Mouse (Mus musculus) MN1 (cell line): ENCODE results near the gene Gm1113.
A peak's percentile ranks its signal among the peaks of the same experiment; 100 is the strongest.

Experiments
- DNase-seq: peaks from one replicate; pipeline ENCODE4 v3.0.0-alpha.2; 2016; ENCODE audit warnings: low spot score

Gm1113 gene

DNA sequence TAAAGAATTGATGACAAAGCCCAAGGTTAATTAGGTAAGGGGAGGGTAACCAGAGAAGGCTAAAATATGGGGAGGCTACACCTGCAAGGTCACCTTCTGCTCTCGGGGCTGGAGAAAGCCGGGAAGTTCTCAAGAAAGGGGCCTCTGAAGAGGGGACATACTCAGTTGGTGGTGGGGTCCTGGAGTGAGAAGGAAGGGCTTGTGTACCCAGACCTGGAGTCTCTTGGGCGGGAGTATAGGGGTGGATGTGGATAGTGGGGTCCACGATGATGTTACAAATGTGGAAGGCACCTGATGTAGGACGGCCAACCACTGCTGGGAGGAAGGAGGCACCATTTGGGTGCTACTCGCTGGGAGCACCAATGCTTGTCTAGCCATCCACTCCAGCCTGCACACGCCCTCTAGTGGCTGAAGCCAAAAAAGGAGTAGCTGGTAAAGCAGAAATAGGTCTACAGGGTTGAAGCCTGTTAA is 5.9 kb upstream of the Gm1113 start:
- DNase-seq, result peak; percentile 71

DNA sequence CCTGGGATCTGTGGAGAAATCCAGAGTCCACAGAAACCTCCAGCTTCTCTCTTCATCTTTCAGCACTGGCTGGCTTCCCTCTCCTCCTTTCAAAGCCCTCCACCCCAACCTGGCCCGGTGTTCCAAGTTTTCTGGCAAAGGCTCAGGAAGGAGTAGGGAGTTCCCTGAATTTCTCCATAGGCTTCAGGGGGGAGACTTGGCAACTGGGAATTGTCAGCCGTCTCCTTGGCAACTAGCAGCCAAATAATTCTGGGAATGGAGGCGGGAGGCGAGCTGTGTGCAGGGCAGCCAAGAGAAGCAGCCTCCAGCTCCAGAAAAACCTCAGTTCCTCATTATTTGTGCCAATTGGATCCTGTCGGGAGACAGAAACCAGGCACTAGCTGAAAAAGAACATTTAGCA is 5.5 kb upstream of the Gm1113 start:
- peak; percentile 48 for DNase-seq

DNA sequence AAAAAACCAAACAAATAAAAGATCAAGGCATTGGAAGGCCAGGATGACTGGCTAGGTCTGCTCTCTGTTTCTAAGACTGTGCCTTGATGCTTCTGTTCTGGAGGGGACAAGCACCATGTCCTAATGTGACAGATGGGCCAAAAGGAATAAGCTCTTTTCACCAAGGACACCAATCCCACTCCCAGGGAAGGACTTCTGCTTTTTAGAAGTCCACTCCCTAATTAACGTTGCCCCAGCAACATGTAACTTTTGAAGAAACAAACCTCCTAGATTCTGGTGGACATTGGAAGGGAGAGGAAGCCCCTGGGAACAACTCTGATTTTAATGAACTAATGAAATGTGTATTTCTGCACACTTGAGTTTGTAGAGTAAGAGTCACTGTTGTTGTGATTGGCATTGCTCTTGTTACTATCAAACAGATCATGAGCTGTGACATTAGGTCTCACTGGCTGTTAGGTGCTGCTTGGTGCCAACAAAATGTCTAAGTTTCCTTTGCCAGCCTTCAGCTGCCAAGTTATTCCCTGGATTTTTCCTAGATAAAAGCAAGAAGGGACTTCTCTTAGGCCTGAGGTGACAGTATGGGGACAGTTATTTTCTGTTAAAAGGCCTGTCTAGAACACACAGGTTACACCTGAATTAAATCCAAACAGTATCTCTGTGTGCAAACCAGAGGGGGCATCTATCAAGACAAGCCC is 4.9 kb upstream of the Gm1113 start:
- DNase-seq, result peak; percentile 19

DNA sequence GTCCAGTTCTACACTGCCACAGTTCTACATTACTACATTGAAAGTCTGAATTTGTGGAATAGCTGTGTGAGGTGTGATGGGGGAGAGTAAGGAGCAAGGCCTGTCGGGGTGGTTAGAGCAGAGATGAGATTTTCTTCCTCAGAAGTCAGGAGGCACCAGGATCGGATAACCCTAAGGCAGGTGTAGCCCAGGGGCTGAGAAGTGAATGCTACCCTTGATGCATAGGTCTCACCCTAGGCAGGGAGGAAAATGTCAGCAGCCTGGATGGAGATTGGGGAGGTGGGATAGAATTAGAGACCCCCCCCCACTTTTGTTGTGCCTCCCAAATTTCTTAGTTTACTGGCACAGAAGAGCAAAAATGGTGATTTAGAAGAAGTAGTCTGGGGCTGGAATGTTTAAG is 4.2 kb upstream of the Gm1113 start:
- no peak for DNase-seq

DNA sequence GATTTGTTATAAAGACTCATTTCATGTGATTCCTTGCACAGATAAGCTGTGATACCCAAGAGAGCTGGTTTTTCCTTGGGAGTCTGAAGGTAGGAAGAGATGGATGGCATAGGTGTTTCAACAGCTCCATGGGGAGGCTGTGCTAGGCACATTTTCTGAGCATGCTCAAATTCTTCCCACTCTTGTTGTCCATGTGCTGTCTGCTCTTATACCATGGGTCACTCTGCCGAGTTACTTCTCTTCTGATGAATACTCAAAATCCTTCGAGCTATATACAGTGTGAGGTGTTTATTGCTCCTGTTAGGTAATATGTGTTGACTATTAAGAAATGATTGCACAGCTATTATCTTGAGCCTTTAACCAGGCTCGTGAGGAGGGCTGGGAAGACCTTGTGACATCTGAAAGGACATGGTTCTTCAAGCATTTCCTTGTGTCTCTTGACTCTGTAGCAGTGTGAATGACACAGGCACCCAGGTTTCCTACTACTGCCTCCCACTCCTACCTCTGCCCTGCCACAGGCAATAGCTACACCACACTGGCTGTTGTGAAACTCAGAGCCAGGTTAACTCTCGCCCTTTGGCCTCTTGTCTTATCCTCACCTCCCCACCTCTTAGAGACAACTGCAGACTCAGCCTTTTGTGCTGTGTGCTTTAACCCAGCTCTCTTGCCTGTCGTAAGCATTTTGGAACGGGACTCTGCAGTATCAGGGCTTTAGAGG is 2.7 kb upstream of the Gm1113 start:
- no peak for DNase-seq

DNA sequence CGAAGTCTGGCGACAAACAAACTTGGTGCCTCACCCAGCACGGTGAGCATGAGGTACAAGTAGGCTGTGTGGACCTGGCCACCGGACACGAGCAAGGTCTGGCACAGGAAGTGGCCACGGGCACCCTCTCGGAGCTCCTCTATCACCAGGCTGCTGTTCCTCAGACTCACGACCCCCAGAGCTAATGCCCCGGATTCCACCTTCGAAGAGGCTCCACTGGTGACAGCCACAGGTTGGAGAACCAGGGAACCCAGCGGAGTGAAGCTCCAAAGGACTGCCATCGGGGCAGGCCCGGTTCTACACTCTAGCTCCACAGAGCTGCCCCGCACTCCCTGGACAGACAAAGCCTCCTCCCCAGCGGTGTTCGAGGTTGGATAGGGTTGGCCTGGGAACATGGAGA is 1.4 kb downstream of the Gm1113 start:
- DNase-seq, result no peak

DNA sequence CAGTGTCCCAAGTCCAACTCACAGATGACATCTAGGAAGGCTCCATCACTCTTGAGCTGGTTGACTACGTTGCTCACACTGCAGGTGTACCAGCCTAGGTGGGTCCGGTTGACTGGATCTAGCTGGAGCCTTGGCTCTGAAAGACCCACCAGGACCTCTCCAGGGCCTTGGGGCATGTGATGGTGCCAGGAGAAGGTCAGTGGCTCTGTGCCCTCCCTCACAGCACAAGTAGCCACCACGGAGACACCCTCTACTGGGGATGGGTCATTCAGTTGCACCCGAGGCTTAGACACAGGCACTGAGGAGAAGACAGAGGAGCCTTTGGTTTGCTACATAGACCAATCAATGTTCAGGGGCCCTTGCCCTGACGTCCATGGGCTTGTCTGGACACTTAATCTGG is 1.9 kb downstream of the Gm1113 start:
- DNase-seq, result no peak

GRCm38 (mm10) chr9:35513900-35514299 is 4.2 kb downstream of the Gm1113 start:
- no peak for DNase-seq

DNA sequence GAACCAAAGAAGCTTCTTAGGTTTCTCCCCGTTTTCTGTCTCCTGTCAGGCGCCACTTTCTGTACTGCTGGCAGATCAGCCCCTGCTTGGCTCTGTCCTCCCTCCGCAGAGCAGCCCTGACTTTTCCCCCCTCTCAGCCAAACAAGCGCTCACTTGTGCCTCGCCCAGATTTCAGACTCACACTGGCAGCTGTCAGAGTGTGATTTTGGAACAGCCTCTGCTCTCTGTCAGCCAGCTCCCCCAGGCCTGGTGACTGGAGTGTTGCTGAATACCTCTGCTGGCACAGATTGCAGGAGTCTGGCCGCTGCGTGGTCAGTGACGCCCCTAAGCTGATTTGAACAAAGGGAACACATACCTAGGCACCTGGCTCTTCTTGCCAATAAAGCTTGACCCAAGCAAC is 9.8 kb downstream of the Gm1113 start:
- peak; percentile 41 for DNase-seq

- no peak for DNase-seq
These were observed 15.6 kb downstream of the Gm1113 start for GRCm38 (mm10) chr9:35502361-35503000.

DNA sequence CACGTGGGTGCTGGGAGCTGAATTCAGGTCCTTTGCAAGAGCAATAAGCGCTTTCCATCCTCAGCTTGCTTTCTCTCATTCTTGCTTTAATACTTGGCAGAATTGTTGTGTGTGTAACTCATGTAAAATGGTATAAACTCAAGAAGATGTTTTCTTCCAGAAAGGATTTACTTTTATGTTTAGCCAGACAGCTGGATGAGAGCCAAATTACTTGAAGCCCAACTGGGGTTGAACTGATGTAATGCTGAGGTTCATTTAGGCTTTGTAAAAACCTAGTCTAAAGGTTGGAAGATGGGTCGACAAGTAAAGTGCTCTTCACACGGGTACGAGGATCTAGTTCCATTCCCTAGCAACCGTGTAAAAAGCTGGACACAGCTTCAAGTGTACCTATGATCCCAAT is 18.1 kb downstream of the Gm1113 start:
- DNase-seq, result no peak

DNA sequence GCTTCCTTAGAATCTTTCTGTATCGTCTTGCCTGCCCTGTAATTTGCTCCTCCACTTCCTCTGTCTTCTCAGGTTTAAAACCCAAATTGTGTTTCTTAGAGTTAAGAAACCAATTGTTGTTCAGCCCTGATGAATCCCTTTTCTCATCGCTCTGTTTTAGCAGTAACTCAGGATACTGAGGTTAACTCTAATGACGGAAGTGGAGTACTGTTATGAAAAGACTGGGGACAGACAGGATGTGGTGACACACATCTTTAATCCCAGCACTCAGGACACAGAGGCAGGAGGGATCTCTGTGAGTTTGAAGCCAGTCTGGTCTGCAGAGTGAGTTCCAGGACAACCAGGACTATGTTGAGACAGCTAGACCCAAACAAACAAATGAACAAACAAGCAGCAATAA is 22.6 kb downstream of the Gm1113 start:
- DNase-seq, result no peak

DNA sequence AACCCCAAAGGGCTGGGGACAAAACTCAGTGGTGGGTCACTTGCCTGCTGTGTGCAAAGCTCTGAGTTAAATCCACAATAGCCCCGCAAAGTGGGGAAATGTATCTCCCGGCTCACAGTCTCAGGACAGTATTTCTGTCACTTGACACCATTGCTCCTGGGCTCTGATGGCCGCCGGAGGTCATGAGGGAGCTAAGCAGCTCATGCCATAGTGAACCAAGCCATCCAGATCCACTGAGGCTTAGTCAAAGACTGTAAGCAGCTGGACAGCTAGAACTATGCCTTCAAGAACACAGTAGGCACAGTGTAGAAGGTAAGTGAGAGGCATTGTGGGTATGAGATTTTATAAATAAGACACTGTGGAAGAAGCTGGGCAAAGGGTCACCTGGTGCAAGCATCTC is 23.1 kb downstream of the Gm1113 start:
- no peak for DNase-seq

GRCm38 (mm10) chr9:35493733-35494092 is 24.4 kb downstream of the Gm1113 start:
- DNase-seq, result no peak

GRCm38 (mm10) chr9:35493033-35493732 is 24.9 kb downstream of the Gm1113 start:
- no peak for DNase-seq

GRCm38 (mm10) chr9:35491109-35491866 is 26.8 kb downstream of the Gm1113 start:
- no peak for DNase-seq

- no peak for DNase-seq
These were observed 29.6 kb downstream of the Gm1113 start for GRCm38 (mm10) chr9:35488496-35488895.

DNA sequence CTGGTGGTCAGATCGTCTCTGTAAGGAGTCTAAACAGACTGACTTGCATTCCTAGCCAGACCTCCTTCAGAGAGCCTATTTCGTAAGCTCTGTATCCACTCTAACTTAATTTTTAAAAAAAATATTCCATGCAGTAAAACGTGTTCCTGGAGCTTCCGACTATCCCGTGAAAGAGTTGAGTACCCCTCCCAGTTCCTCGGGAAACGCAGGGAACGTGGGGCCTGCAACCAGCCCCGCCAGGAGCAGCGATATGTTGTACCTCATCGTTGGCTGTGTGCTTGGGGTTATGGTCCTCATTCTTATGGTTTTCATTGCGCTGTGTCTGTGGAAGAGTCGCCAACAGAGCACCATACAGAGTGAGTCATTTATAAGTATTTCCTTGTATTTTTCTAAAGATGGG is 31.5 kb downstream of the Gm1113 start:
- DNase-seq, result no peak

GRCm38 (mm10) chr9:35483949-35484348 is 34.1 kb downstream of the Gm1113 start:
- no peak for DNase-seq

DNA sequence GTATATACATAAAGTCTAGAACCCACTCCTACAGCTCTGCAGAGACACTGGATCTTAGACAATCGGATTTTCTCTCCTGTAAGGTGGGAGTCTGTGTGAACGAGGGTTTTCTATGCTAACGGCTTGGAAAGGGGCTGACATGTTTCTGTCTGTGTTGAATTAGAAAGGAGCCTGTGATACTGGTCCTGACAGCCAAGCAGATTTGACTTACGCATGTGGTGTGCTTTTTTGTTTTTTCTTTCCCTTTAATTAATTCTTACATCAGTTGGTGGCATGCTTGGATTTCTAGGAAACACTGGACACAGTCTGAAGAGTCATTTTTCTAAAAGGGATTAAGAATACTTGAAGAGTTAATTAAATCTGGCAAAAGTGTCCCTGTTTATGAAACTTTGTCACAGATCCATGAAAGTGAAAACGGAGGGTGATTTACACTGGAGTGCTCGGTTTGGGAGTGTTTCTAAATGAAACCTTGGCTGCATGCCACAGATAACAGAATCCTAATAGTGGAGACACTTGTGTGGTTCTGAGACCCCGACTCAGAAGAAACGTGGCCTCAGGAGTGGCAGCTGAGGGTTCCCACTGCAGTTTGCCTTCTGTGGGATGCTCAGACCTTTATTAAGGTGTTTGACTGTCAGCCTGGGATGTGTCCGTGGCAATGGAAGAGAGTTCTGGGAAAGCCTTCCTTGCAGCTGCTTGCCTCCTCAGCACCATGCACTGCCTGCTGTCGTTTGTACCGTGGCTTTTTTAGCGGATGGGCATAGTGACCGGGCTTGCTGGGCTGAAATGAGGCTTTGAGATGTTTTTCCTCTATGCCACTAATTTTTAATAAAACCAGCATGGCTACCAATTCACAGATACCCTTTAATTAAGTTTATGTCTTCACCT is 35.8 kb downstream of the Gm1113 start:
- peak; percentile 26 for DNase-seq

- no peak for DNase-seq
These were observed 38.6 kb downstream of the Gm1113 start for GRCm38 (mm10) chr9:35479456-35479855.
